Mouse (Mus musculus): ENCODE data around the gene Ttyh3.

- TF ChIP-seq TCF12 (IDR thresholded peaks at IDR 0.05; ENCODE audit: low read depth, low read length), result no peak
- no peak for TF ChIP-seq CTCF (IDR thresholded peaks at IDR 0.05 in 2 of 3, conservative IDR thresholded peaks at IDR 0.05 in 1 of 3; ENCODE audit: control insufficient read depth in 1 of 3, insufficient read depth in 1 of 3, low read depth in 2 of 3, low read length in 3 of 3, poor library complexity in 1 of 3, severe bottlenecking in 1 of 3)
- no peak for TF ChIP-seq UBTF (IDR thresholded peaks at IDR 0.05; ENCODE audit: borderline replicate concordance, insufficient read depth, low read depth, low read length)
- TF ChIP-seq MAFK (IDR thresholded peaks at IDR 0.05; ENCODE audit: borderline replicate concordance, low read depth, low read length), result no peak
- TF ChIP-seq POLR2A (IDR thresholded peaks at IDR 0.05; ENCODE audit: control insufficient read depth in 1 of 2, insufficient read depth in 1 of 2, low read depth in 1 of 2, low read length in 2 of 2, poor library complexity in 1 of 2), result no peak
- no peak for TF ChIP-seq CHD2 (IDR thresholded peaks at IDR 0.05; ENCODE audit: low read length)
- TF ChIP-seq BHLHE40 (IDR thresholded peaks at IDR 0.05; ENCODE audit: borderline replicate concordance, low read depth, low read length), result no peak
- TF ChIP-seq GATA1 (IDR thresholded peaks at IDR 0.05; ENCODE audit: low read depth, low read length), result no peak
- TF ChIP-seq ZKSCAN1 (IDR thresholded peaks at IDR 0.05; ENCODE audit: low read depth, low read length), result no peak
- TF ChIP-seq MEF2A (IDR thresholded peaks at IDR 0.05; ENCODE audit: extremely low read depth, insufficient replicate concordance, low read depth, low read length, poor library complexity, severe bottlenecking), result no peak
These were observed 39.6 kb upstream of the Ttyh3 start for GRCm38 (mm10) chr5:140688434-140688833.
